Mouse (Mus musculus) neural tube, embryonic 15.5 days (tissue): ENCODE data around the gene Tmem150c. TPM values are rescaled to one million over a fixed set of nuclear protein-coding genes. Genes with fewer than 3 reads are reported as not detected.

Experiments
- ATAC-seq: fragments of 200-750 bp; cut with Nextera tagmentation; 2 replicates; pipeline ENCODE4 v1.8.0; 2017; ENCODE audit warnings: mild to moderate bottlenecking, moderate TSS enrichment, moderate library complexity; ENCODE audit not compliant: low FRiP score
- H3K27ac ChIP-seq: fragments of 300-500 bp; sonication (generic); replicated peaks from 2 replicates; pipeline ENCODE4 v1.5.1; 2015; ENCODE audit warnings: mild to moderate bottlenecking, inconsistent platforms
- H3K27me3 ChIP-seq: fragments of 300-500 bp; sonication (generic); replicated peaks from 2 replicates; pipeline ENCODE4 v1.6.1; 2015; ENCODE audit warnings: inconsistent platforms
- H3K36me3 ChIP-seq: fragments of 300-500 bp; sonication (generic); 2 replicates; pipeline ENCODE4 v1.6.1; 2015; ENCODE audit warnings: inconsistent platforms
- H3K4me1 ChIP-seq: fragments of 300-500 bp; sonication (generic); 2 replicates; pipeline ENCODE4 v1.6.1; 2015; ENCODE audit warnings: inconsistent platforms
- H3K4me2 ChIP-seq: fragments of 300-500 bp; sonication (generic); 2 replicates; pipeline ENCODE4 v1.6.1; 2015; ENCODE audit warnings: inconsistent platforms, mild to moderate bottlenecking, moderate library complexity
- H3K4me3 ChIP-seq: fragments of 300-500 bp; sonication (generic); replicated peaks from 2 replicates; pipeline ENCODE4 v1.5.1; 2015; ENCODE audit warnings: mild to moderate bottlenecking, inconsistent platforms
- H3K9ac ChIP-seq: fragments of 300-500 bp; sonication (generic); replicated peaks from 2 replicates; pipeline ENCODE4 v1.6.1; 2015; ENCODE audit warnings: mild to moderate bottlenecking, inconsistent platforms
- H3K9me3 ChIP-seq: fragments of 300-500 bp; sonication (generic); replicated peaks from 2 replicates; pipeline ENCODE4 v1.6.1; 2016; ENCODE audit warnings: inconsistent platforms
- WGBS: fragments of 180-500 bp; shearing (Covaris S2); methylation state at CpG from one replicate; pipeline ENCODE4 v1.1.7; 2015; ENCODE audit warnings: mixed read lengths; 5-methylcytosine and 5-hydroxymethylcytosine counted together
- polyA plus RNA-seq: library from polyadenylated mRNA; unstranded; fragments of >200 nt; fragmentation: Nextera tagmentation; extraction: Ambion mirVana; gene quantifications from 2 replicates; pipeline ENCODE4 v1.2.1, GENCODE M21; 2015

Gene Tmem150c
- polyA plus RNA-seq, 1 experiment from 2014 or later = 35.0 TPM

- ATAC-seq = no peak
- no peak overlapping the region for H3K27ac ChIP-seq
- H3K4me2 ChIP-seq = no peak overlapping the region
- H3K9ac ChIP-seq = no peak overlapping the region
- H3K4me3 ChIP-seq = no peak overlapping the region
- H3K36me3 ChIP-seq = no peaks in the 10 kb centered on the region
- H3K9me3 ChIP-seq = no peaks in the 10 kb centered on the region
- H3K4me1 ChIP-seq = no peaks in the 10 kb centered on the region
- no peaks in the 10 kb centered on the region for H3K27me3 ChIP-seq
- 82% methylated on average over 3 of the region's 3 CpGs for WGBS
Measured at GRCm38 (mm10) chr5:100187035-100187901, 27.7 kb upstream of the Tmem150c start.

GRCm38 (mm10) chr5:100186618-100187017 is 27.0 kb upstream of the Tmem150c start:
- no peak for ATAC-seq
- Histone ChIP-seq H3K9me3 (no peaks in the 10 kb centered on the region), H3K27ac (no peak overlapping the region), H3K27me3 (no peaks in the 10 kb centered on the region), H3K4me2 (no peak overlapping the region), H3K4me1 (no peaks in the 10 kb centered on the region), H3K36me3 (no peaks in the 10 kb centered on the region), H3K9ac (no peak overlapping the region), H3K4me3 (no peak overlapping the region)
- 85% methylated on average over 7 of the region's 7 CpGs for WGBS

GRCm38 (mm10) chr5:100185895-100186294 is 26.3 kb upstream of the Tmem150c start:
- Histone ChIP-seq H3K4me2 (no peak overlapping the region), H3K36me3 (no peaks in the 10 kb centered on the region), H3K4me3 (no peak overlapping the region), H3K27me3 (no peaks in the 10 kb centered on the region), H3K9me3 (no peaks in the 10 kb centered on the region), H3K9ac (no peak overlapping the region), H3K27ac (no peak overlapping the region), H3K4me1 (no peaks in the 10 kb centered on the region)
- no peak for ATAC-seq
- 37% methylated on average over 7 of the region's 7 CpGs for WGBS

GRCm38 (mm10) chr5:100181011-100181410 is 21.4 kb upstream of the Tmem150c start:
- H3K36me3 ChIP-seq = no peaks in the 10 kb centered on the region
- no peak overlapping the region for H3K9ac ChIP-seq
- H3K4me2 ChIP-seq = no peak overlapping the region
- H3K4me1 ChIP-seq = peaks cover 12% of the 10 kb centered on the region; the same call in 1 of the 2 replicates
- no peak for ATAC-seq
- H3K9me3 ChIP-seq = no peaks in the 10 kb centered on the region
- no peak overlapping the region for H3K27ac ChIP-seq
- 72% methylated on average over 1 of the region's 1 CpGs for WGBS
- H3K27me3 ChIP-seq = no peaks in the 10 kb centered on the region
- H3K4me3 ChIP-seq = no peak overlapping the region

DNA sequence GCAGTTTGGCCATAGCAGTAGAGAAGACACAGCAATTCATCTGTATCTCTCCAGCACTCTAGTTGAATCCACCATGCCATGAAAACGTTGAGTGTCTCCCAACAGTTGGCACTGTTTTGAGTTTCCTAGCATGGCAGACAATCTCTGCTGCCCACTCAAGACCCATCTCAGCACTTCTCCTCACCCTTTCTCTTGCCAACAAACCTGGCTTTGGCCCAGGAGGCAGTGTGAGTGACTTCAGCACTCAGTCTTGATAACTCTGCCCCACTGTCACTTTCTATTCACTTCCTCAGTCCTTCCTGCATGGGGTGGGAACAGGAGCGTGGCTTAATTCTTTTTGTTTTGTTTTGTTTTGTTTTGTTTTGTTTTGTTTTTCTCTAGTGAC is 19.2 kb upstream of the Tmem150c start:
- no peak for ATAC-seq

GRCm38 (mm10) chr5:100178122-100178780 is 18.6 kb upstream of the Tmem150c start:
- ATAC-seq = peak; percentile 74
- Histone ChIP-seq H3K4me2 (no peak overlapping the region), H3K9me3 (no peaks in the 10 kb centered on the region), H3K9ac (no peak overlapping the region), H3K36me3 (no peaks in the 10 kb centered on the region), H3K27me3 (no peaks in the 10 kb centered on the region), H3K4me1 (peaks cover 19% of the 10 kb centered on the region; the same call in 1 of the 2 replicates), H3K4me3 (no peak overlapping the region), H3K27ac (0 out of 2 replicates have a peak overlapping the region, but pooled peaks have one; percentile 33)
- WGBS = 70% methylated on average over 4 of the region's 4 CpGs

More for the DNA sequence above, 19.2 kb upstream of the Tmem150c start:
- Histone ChIP-seq H3K9ac (no peak overlapping the region), H3K4me1 (peaks cover 19% of the 10 kb centered on the region; the same call in 1 of the 2 replicates), H3K27me3 (no peaks in the 10 kb centered on the region), H3K4me2 (no peak overlapping the region), H3K4me3 (no peak overlapping the region), H3K27ac (no peak overlapping the region), H3K36me3 (no peaks in the 10 kb centered on the region), H3K9me3 (no peaks in the 10 kb centered on the region)
- 68% methylated on average over 2 of the region's 2 CpGs for WGBS

DNA sequence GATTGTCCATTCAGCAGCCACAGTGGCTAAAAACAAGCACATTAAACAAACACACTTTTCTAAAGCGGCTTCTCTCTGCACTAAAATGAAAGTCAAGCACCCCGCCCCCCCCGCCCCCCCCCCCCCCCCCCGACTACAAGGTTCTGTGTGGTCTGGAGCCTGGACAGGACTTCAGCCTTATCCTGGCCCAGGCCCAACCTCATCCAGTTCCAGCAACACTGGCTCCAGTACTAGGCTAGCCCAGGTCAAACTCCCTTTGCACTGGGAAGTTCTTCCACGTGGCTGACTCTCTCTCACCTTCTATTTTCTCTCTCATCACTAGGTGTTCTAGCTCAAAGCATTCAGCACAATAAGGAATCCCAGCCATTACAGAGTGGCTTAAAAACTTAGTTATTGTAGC is 17.9 kb upstream of the Tmem150c start:
- ATAC-seq = no peak
- 66% methylated on average over 5 of the region's 5 CpGs for WGBS
- 0 out of 2 replicates have a peak overlapping the region, but pooled peaks have one; percentile 18 for H3K27ac ChIP-seq

DNA sequence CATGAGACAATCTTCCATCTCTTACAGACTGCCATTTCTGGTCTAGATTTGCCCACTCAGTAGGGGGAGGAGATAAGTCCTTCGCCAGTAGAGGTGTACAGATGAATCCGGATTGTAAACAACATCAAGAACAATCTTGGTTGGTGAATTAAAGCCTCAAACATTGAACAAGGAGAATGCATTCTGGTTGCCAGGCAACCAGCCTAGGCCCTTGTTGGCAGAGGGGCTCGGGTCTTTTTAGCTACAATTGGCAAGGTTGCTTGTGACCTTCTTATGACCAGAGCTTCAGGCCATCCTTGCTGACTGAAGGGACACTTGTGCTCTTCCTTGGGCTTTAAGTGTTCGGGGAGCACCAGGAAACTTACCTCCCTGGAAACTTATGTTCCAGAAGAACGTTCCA is 16.5 kb upstream of the Tmem150c start:
- Histone ChIP-seq H3K4me2 (no peak overlapping the region), H3K4me3 (no peak overlapping the region), H3K27ac (no peak overlapping the region), H3K4me1 (peaks cover 19% of the 10 kb centered on the region; the same call in 1 of the 2 replicates), H3K36me3 (no peaks in the 10 kb centered on the region), H3K27me3 (no peaks in the 10 kb centered on the region), H3K9ac (no peak overlapping the region), H3K9me3 (no peaks in the 10 kb centered on the region)
- 49% methylated on average over 5 of the region's 5 CpGs for WGBS
- no peak for ATAC-seq

More for the DNA sequence above, 17.9 kb upstream of the Tmem150c start:
- no peaks in the 10 kb centered on the region for H3K9me3 ChIP-seq
- H3K4me3 ChIP-seq = no peak overlapping the region
- no peak overlapping the region for H3K9ac ChIP-seq
- no peaks in the 10 kb centered on the region for H3K36me3 ChIP-seq
- no peaks in the 10 kb centered on the region for H3K27me3 ChIP-seq
- H3K4me2 ChIP-seq = no peak overlapping the region
- H3K4me1 ChIP-seq = peaks cover 19% of the 10 kb centered on the region; the same call in 1 of the 2 replicates

GRCm38 (mm10) chr5:100175582-100175981 is 16.0 kb upstream of the Tmem150c start:
- no peak overlapping the region for H3K4me3 ChIP-seq
- H3K4me2 ChIP-seq = no peak overlapping the region
- H3K9me3 ChIP-seq = no peaks in the 10 kb centered on the region
- H3K4me1 ChIP-seq = peaks cover 19% of the 10 kb centered on the region; the same call in 1 of the 2 replicates
- 72% methylated on average over 7 of the region's 7 CpGs for WGBS
- no peak overlapping the region for H3K9ac ChIP-seq
- H3K36me3 ChIP-seq = no peaks in the 10 kb centered on the region
- no peaks in the 10 kb centered on the region for H3K27me3 ChIP-seq
- H3K27ac ChIP-seq = no peak overlapping the region
- no peak for ATAC-seq

GRCm38 (mm10) chr5:100172104-100172503 is 12.5 kb upstream of the Tmem150c start:
- 63% methylated on average over 4 of the region's 4 CpGs for WGBS
- no peak overlapping the region for H3K4me2 ChIP-seq
- no peaks in the 10 kb centered on the region for H3K9me3 ChIP-seq
- H3K27me3 ChIP-seq = no peaks in the 10 kb centered on the region
- ATAC-seq = no peak
- H3K36me3 ChIP-seq = no peaks in the 10 kb centered on the region
- peaks cover 9% of the 10 kb centered on the region; the same call in 1 of the 2 replicates for H3K4me1 ChIP-seq
- H3K4me3 ChIP-seq = no peak overlapping the region
- no peak overlapping the region for H3K9ac ChIP-seq
- no peak overlapping the region for H3K27ac ChIP-seq

GRCm38 (mm10) chr5:100166591-100167491 is 7.2 kb upstream of the Tmem150c start:
- no peak overlapping the region for H3K4me2 ChIP-seq
- ATAC-seq = no peak
- no peaks in the 10 kb centered on the region for H3K36me3 ChIP-seq
- H3K27me3 ChIP-seq = no peaks in the 10 kb centered on the region
- no peaks in the 10 kb centered on the region for H3K9me3 ChIP-seq
- WGBS = 40% methylated on average over 14 of the region's 14 CpGs
- no peak overlapping the region for H3K4me3 ChIP-seq
- no peak overlapping the region for H3K27ac ChIP-seq
- H3K4me1 ChIP-seq = no peaks in the 10 kb centered on the region; the same call in 1 of the 2 replicates
- no peak overlapping the region for H3K9ac ChIP-seq
